Mouse (Mus musculus) ES-Bruce4 (cell line): Measurements from ENCODE around the gene Clec16a. TPM values are rescaled to one million over a fixed set of nuclear protein-coding genes. Genes with fewer than 3 reads are reported as not detected.

Experiments
- H3K27ac ChIP-seq: 2 replicates; pipeline ENCODE4 v1.5.1; 2012; ENCODE audit warnings: low read length, inconsistent platforms; ENCODE audit not compliant: insufficient read depth
- H3K27me3 ChIP-seq: 2 replicates; pipeline ENCODE4 v1.6.1; 2012; ENCODE audit warnings: mild to moderate bottlenecking, low read length, inconsistent platforms; ENCODE audit not compliant: control insufficient read depth, poor library complexity, insufficient read depth, severe bottlenecking
- H3K36me3 ChIP-seq: 2 replicates; pipeline ENCODE4 v1.6.1; 2012; ENCODE audit warnings: inconsistent platforms, mild to moderate bottlenecking, low read length, moderate library complexity; ENCODE audit not compliant: control insufficient read depth, poor library complexity, insufficient read depth, severe bottlenecking
- H3K4me1 ChIP-seq: one replicate; pipeline ENCODE4 v1.8.1; 2011; ENCODE audit warnings: low read length; ENCODE audit not compliant: control insufficient read depth, insufficient read depth
- H3K4me3 ChIP-seq: 2 replicates; pipeline ENCODE4 v1.5.1; 2011; ENCODE audit warnings: low read depth, mild to moderate bottlenecking, low read length
- H3K9ac ChIP-seq: 2 replicates; pipeline ENCODE4 v1.6.1; 2012; ENCODE audit warnings: low read depth, mild to moderate bottlenecking, inconsistent platforms; ENCODE audit not compliant: poor library complexity, severe bottlenecking
- H3K9me3 ChIP-seq: replicated peaks from 2 replicates; pipeline ENCODE4 v1.6.1; 2012; ENCODE audit warnings: mild to moderate bottlenecking, low read length, inconsistent platforms; ENCODE audit not compliant: control insufficient read depth, poor library complexity, insufficient read depth, severe bottlenecking
- CTCF ChIP-seq: IDR thresholded peaks from one replicate; pipeline ENCODE4 v1.8.1; 2011; ENCODE audit warnings: low read depth, low read length
- EP300 ChIP-seq: IDR thresholded peaks from 2 replicates; pipeline ENCODE4 v1.6.1; 2011; ENCODE audit warnings: low read depth, low read length; ENCODE audit not compliant: insufficient read depth
- POLR2A ChIP-seq: IDR thresholded peaks from one replicate; pipeline ENCODE4 v1.8.1; 2011; ENCODE audit warnings: low read length; ENCODE audit not compliant: insufficient read depth
- polyA plus RNA-seq: library from polyadenylated mRNA; stranded (reverse); fragments of >200 nt; gene quantifications from 2 replicates; pipeline ENCODE4 v1.2.4, GENCODE M21; 2011; ENCODE audit warnings: low read depth; ENCODE audit not compliant: missing spikeins, insufficient read depth, insufficient read length

The Clec16a gene
- polyA plus RNA-seq, 1 experiment, result 9.5 TPM

- H3K9me3 ChIP-seq, result no peaks in the 10 kb centered on the region
- no peaks in the 10 kb centered on the region for H3K4me1 ChIP-seq
- no peak overlapping the region for H3K4me3 ChIP-seq
- no peak overlapping the region for H3K9ac ChIP-seq
- H3K27me3 ChIP-seq, result no peaks in the 10 kb centered on the region
- H3K27ac ChIP-seq, result no peak overlapping the region
- TF ChIP-seq EP300 (no peak), CTCF (no peak), POLR2A (no peak)
- no peaks in the 10 kb centered on the region for H3K36me3 ChIP-seq
These were observed 123.3 kb downstream of the Clec16a start for GRCm38 (mm10) chr16:10668453-10668852.

- Histone ChIP-seq H3K27ac (no peak overlapping the region), H3K9ac (no peak overlapping the region), H3K9me3 (no peaks in the 10 kb centered on the region), H3K27me3 (no peaks in the 10 kb centered on the region), H3K4me1 (no peaks in the 10 kb centered on the region), H3K36me3 (no peaks in the 10 kb centered on the region), H3K4me3 (no peak overlapping the region)
- TF ChIP-seq EP300 (no peak), POLR2A (no peak), CTCF (no peak)
These were observed 124.0 kb downstream of the Clec16a start for GRCm38 (mm10) chr16:10668991-10669703.

- Histone ChIP-seq H3K27me3 (no peaks in the 10 kb centered on the region), H3K27ac (no peak overlapping the region), H3K9me3 (no peaks in the 10 kb centered on the region), H3K9ac (no peak overlapping the region), H3K36me3 (no peaks in the 10 kb centered on the region), H3K4me1 (no peaks in the 10 kb centered on the region), H3K4me3 (no peak overlapping the region)
- TF ChIP-seq EP300, result no peak
These were observed 124.8 kb downstream of the Clec16a start for GRCm38 (mm10) chr16:10669936-10670335.

- no peak overlapping the region for H3K4me3 ChIP-seq
- H3K27me3 ChIP-seq, result no peaks in the 10 kb centered on the region
- no peaks in the 10 kb centered on the region for H3K36me3 ChIP-seq
- no peaks in the 10 kb centered on the region for H3K4me1 ChIP-seq
- H3K9ac ChIP-seq, result no peak overlapping the region
- TF ChIP-seq CTCF (no peak), POLR2A (no peak), EP300 (no peak)
- no peak overlapping the region for H3K27ac ChIP-seq
- H3K9me3 ChIP-seq, result no peaks in the 10 kb centered on the region
These were observed 127.4 kb downstream of the Clec16a start for GRCm38 (mm10) chr16:10672490-10672889.

GRCm38 (mm10) chr16:10674020-10674419, 128.9 kb downstream of the Clec16a start:
- no peaks in the 10 kb centered on the region for H3K27me3 ChIP-seq
- no peak overlapping the region for H3K27ac ChIP-seq
- H3K9ac ChIP-seq, result no peak overlapping the region

GRCm38 (mm10) chr16:10674957-10675356, 129.8 kb downstream of the Clec16a start:
- no peak overlapping the region for H3K9ac ChIP-seq

More at GRCm38 (mm10) chr16:10674020-10674419, 128.9 kb downstream of the Clec16a start:
- no peaks in the 10 kb centered on the region for H3K9me3 ChIP-seq
- H3K36me3 ChIP-seq, result no peaks in the 10 kb centered on the region
- no peaks in the 10 kb centered on the region for H3K4me1 ChIP-seq
- TF ChIP-seq POLR2A (no peak), CTCF (no peak), EP300 (no peak)
- no peak overlapping the region for H3K4me3 ChIP-seq

More at GRCm38 (mm10) chr16:10674957-10675356, 129.8 kb downstream of the Clec16a start:
- no peaks in the 10 kb centered on the region for H3K9me3 ChIP-seq
- H3K4me3 ChIP-seq, result no peak overlapping the region
- H3K27me3 ChIP-seq, result no peaks in the 10 kb centered on the region
- H3K27ac ChIP-seq, result no peak overlapping the region
- no peaks in the 10 kb centered on the region for H3K4me1 ChIP-seq
- H3K36me3 ChIP-seq, result no peaks in the 10 kb centered on the region
- TF ChIP-seq EP300, result no peak
- TF ChIP-seq CTCF, result no peak
- no peak for TF ChIP-seq POLR2A
